Mouse (Mus musculus) hindbrain, postnatal 0 days (tissue): Measurements from ENCODE around the gene Pm20d1. TPM values are rescaled to one million over a fixed set of nuclear protein-coding genes. Genes with fewer than 3 reads are reported as not detected.

Experiments used
- ATAC-seq: fragments of 200-750 bp; cut with Nextera tagmentation; 2 replicates; pipeline ENCODE4 v1.8.0; 2017; ENCODE audit warnings: mild to moderate bottlenecking, moderate TSS enrichment, moderate library complexity
- DNase-seq: peaks from one replicate; pipeline ENCODE4 v3.0.0-alpha.2; 2015; ENCODE audit warnings: low spot score
- H3K27ac ChIP-seq: fragments of 300-500 bp; sonication (generic); 2 replicates; pipeline ENCODE4 v1.5.1; 2014; ENCODE audit warnings: mild to moderate bottlenecking
- H3K27me3 ChIP-seq: fragments of 300-500 bp; sonication (generic); 2 replicates; pipeline ENCODE4 v1.6.1; 2014; ENCODE audit warnings: low read length, mixed read lengths; ENCODE audit not compliant: insufficient read depth
- H3K36me3 ChIP-seq: fragments of 300-500 bp; sonication (generic); 2 replicates; pipeline ENCODE4 v1.6.1; 2014; ENCODE audit warnings: low read length, mixed read lengths; ENCODE audit not compliant: insufficient read depth
- H3K4me1 ChIP-seq: fragments of 300-500 bp; sonication (generic); 2 replicates; pipeline ENCODE4 v1.6.1; 2014; ENCODE audit warnings: antibody characterized with exemption, low read length, mixed read lengths; ENCODE audit not compliant: insufficient read depth
- H3K4me2 ChIP-seq: fragments of 300-500 bp; sonication (generic); 2 replicates; pipeline ENCODE4 v1.6.1; 2014; ENCODE audit warnings: low read depth, mild to moderate bottlenecking, low read length, moderate library complexity, mixed read lengths
- H3K4me3 ChIP-seq: fragments of 300-500 bp; sonication (generic); 2 replicates; pipeline ENCODE4 v1.5.1; 2014; ENCODE audit warnings: low read length
- H3K9ac ChIP-seq: fragments of 300-500 bp; sonication (generic); replicated peaks from 2 replicates; pipeline ENCODE4 v1.6.1; 2014; ENCODE audit warnings: mild to moderate bottlenecking, low read length, moderate library complexity, mixed read lengths
- H3K9me3 ChIP-seq: fragments of 300-500 bp; sonication (generic); 2 replicates; pipeline ENCODE4 v1.6.1; 2016; ENCODE audit warnings: low read length, mixed read lengths
- CTCF ChIP-seq: IDR thresholded peaks from 2 replicates; pipeline ENCODE4 v1.5.1; 2016; ENCODE audit warnings: antibody characterized with exemption, control low read depth, low read depth
- WGBS: fragments of 180-500 bp; shearing (Covaris S2); extraction: QIAGEN DNeasy Blood & Tissue Kit; methylation state at CpG from one replicate; pipeline ENCODE4 v1.1.7; 2014; 5-methylcytosine and 5-hydroxymethylcytosine counted together
- polyA plus RNA-seq: library from polyadenylated mRNA; unstranded; fragments of >200 nt; fragmentation: Nextera tagmentation; extraction: Ambion mirVana; gene quantifications from 2 replicates; pipeline ENCODE4 v1.2.1, GENCODE M21; 2015
- total RNA-seq: library from RNA; depleted of rRNA; stranded (reverse); fragments of >200 nt; gene quantifications from 2 replicates; pipeline ENCODE4 v1.2.3, GENCODE M21; 2014; rRNA removed

The Pm20d1 gene
- total and polyA plus RNA-seq, 2 experiments from 2014 or later = 0.60 to 0.63 TPM

DNA sequence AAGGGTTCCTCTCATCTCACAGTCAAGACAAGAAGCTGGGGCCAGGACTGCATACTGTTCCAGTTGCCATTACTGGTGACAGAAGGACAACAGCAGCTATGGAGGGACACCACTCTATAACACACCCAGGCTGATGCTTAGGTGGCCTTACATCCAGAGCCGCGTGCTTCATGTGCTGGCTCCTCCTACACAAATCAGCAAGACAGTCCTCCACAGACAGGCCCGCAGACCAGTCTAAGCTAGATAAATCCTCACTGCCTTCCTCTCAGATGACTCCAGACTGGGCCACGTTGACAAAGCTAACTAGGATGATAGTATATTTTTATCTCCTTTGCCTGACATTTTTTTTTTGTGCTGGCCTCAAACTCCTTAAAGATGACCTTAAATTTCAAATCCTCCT lies 64.6 kb downstream of the Pm20d1 start:
- Histone ChIP-seq H3K27me3 (no peaks in the 10 kb centered on the region), H3K9me3 (no peaks in the 10 kb centered on the region), H3K4me1 (no peaks in the 10 kb centered on the region), H3K36me3 (no peaks in the 10 kb centered on the region), H3K4me3 (no peak overlapping the region), H3K27ac (no peak overlapping the region), H3K9ac (no peak overlapping the region), H3K4me2 (no peak overlapping the region)
- ATAC-seq (no peak), DNase-seq (no peak)
- no peak for TF ChIP-seq CTCF
- 83% methylated on average over 4 of the region's 4 CpGs for WGBS

- Histone ChIP-seq H3K27me3 (no peaks in the 10 kb centered on the region), H3K4me1 (no peaks in the 10 kb centered on the region), H3K27ac (no peak overlapping the region), H3K9me3 (no peaks in the 10 kb centered on the region), H3K4me3 (no peak overlapping the region), H3K9ac (no peak overlapping the region), H3K4me2 (no peak overlapping the region), H3K36me3 (no peaks in the 10 kb centered on the region)
- no peak for TF ChIP-seq CTCF
- DNase-seq = no peak
- no peak for ATAC-seq
- WGBS = 82% methylated on average over 5 of the region's 5 CpGs
These were observed 68.4 kb downstream of the Pm20d1 start for GRCm38 (mm10) chr1:131865596-131865995.

DNA sequence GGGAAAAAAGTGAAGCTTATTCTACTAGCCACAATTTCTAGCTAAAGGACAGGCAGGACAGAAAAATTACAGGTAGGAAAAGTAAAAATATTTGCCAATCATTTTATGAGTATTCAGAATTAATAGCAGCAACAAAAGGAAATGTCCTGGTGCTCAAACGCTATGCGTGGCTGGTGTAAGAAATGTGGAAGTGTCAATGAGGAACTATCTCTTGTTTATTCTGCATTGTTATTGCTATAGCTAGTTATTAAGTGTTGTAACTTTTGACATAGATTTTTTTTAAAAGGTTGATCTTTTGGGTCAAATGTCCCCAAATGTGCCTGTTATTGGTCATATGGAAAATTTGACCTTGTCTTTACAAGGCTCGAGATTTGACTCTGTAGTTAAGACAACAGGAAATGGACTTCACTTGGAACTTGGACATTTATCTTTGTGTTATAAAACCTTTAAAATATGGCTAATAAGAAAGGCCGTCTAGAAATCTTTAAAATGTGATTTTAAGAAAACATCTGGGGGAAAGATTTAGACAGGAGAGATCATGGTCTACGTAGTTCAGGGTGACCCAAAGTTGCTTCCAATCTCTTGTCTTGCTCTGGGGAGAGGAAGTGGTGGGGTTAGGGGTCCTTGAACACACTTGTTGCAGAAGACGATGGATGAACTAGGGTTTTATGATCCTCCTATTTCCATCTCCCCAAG lies 69.3 kb downstream of the Pm20d1 start:
- DNase-seq = no peak
- 81% methylated on average over 6 of the region's 6 CpGs for WGBS
- no peaks in the 10 kb centered on the region for H3K9me3 ChIP-seq
- no peaks in the 10 kb centered on the region for H3K4me1 ChIP-seq
- no peak overlapping the region for H3K27ac ChIP-seq
- no peak overlapping the region for H3K4me3 ChIP-seq
- no peaks in the 10 kb centered on the region for H3K27me3 ChIP-seq
- no peak for ATAC-seq
- no peak overlapping the region for H3K4me2 ChIP-seq
- no peaks in the 10 kb centered on the region for H3K36me3 ChIP-seq
- no peak for TF ChIP-seq CTCF
- no peak overlapping the region for H3K9ac ChIP-seq

DNA sequence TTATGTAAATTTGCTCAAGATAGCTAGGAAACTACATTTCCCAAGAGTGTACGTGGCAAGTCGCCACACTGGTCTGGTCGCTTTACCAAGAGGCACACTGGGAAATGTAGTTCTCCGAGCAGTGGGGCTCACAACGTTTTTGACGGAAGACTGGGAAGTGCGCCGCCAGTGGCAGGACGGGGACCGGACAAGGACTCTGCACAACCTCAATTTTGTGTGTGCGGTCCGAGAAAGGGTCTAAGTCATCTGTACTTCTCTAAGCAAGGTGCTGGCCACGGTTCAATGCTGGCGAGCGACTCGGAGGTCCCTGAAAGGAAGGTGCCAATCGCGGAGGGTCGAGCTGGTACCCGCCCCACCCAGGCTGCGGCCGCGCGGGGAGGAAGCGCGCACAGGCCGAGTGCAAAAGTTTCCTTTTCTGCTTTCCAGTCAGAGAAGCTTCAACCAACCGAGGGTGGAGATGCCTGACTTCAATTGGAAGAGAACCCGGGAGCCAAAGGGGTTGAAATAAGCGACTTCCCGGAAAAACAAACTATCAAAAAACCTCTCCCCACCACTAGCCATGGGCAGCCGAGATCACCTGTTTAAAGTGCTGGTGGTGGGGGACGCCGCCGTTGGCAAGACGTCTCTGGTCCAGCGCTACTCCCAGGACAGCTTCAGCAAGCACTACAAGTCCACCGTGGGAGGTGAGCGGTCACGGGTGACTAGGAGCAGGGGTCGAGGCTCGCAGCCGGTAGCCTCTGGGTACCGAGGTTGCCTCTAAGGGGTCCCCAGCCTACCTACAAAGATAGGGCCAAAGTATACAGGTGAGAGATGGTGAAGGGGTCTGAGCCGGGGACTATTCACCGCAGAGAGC lies 70.1 kb downstream of the Pm20d1 start, which contains the start of gene Rab29:
Gene Rab29 (plus strand): TSS at position 132 of the 853 bp plus-strand sequence.
- no peak within 1 kb of the TSS for H3K27ac ChIP-seq
- under 1% methylated on average over 46 of the region's 46 CpGs for WGBS
- H3K4me2 ChIP-seq = peak within 1 kb of the TSS; percentile 79

GRCm38 (mm10) chr1:131867946-131868290 lies 70.7 kb downstream of the Pm20d1 start:
- Histone ChIP-seq H3K4me2 (peak overlapping the region; percentile 79), H3K4me3 (peak overlapping the region; percentile 61), H3K9me3 (no peaks in the 10 kb centered on the region), H3K27ac (no peak overlapping the region), H3K36me3 (no peaks in the 10 kb centered on the region), H3K9ac (peak overlapping the region; percentile 39), H3K4me1 (no peaks in the 10 kb centered on the region), H3K27me3 (no peaks in the 10 kb centered on the region)
- TF ChIP-seq CTCF = no peak
- ATAC-seq (no peak), DNase-seq (no peak)
- WGBS = 28% methylated on average over 10 of the region's 10 CpGs

More for the DNA sequence above, 70.1 kb downstream of the Pm20d1 start, which contains the start of gene Rab29:
- H3K4me3 ChIP-seq = peak within 1 kb of the TSS; percentile 61
- TF ChIP-seq CTCF = peak; percentile 91
- H3K4me1 ChIP-seq = no peaks in the 10 kb centered on the region
- no peaks in the 10 kb centered on the region for H3K27me3 ChIP-seq
- peak within 1 kb of the TSS; percentile 39 for H3K9ac ChIP-seq
- no peaks in the 10 kb centered on the region for H3K36me3 ChIP-seq
- no peaks in the 10 kb centered on the region for H3K9me3 ChIP-seq
- DNase-seq (peak; percentile 98), ATAC-seq (peak; percentile 99)

DNA sequence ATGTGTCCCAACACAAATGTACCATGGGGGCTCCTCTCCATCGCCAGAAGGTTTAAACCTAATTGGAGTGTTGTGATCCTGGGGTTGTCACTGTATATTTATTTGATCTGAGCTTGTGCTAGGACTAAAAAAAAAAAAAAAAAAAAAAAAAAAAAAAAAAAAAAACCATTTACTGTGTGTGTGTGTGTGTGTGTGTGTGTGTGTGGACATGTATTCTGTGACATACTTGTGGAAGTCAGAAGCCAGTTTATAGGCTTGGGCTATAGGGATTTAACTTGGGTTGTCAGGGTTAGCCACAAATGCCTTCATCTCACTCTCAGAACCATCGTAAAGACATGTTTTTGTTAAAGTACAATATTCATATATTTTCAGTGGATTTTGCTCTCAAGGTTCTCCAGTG lies 72.4 kb downstream of the Pm20d1 start:
- ATAC-seq = no peak
- Histone ChIP-seq H3K9me3 (no peaks in the 10 kb centered on the region), H3K27me3 (no peaks in the 10 kb centered on the region), H3K36me3 (no peaks in the 10 kb centered on the region), H3K27ac (no peak overlapping the region), H3K4me3 (no peak overlapping the region), H3K4me1 (no peaks in the 10 kb centered on the region), H3K4me2 (no peak overlapping the region), H3K9ac (no peak overlapping the region)
- DNase-seq = no peak
- TF ChIP-seq CTCF = no peak
- WGBS = 90% methylated on average over 2 of the region's 2 CpGs

Other genes with a start within 250 kb of the Pm20d1 start
- gene Avpr1b, start 198.1 kb upstream of the Pm20d1 start, total RNA-seq = not detected in 2 replicates
- gene Avpr1b, start 198.1 kb upstream of the Pm20d1 start, polyA plus RNA-seq = not detected in 2 replicates
- gene Ctse, start 159.1 kb upstream of the Pm20d1 start, total RNA-seq = not detected in 2 replicates
- gene Ctse, start 159.1 kb upstream of the Pm20d1 start, polyA plus RNA-seq = not detected in 2 replicates
- 0.10 and 2.8 TPM in 2 replicates for gene Rab7b, start 108.7 kb upstream of the Pm20d1 start, total RNA-seq
- gene Rab7b, start 108.7 kb upstream of the Pm20d1 start, polyA plus RNA-seq = 1.2 and 1.6 TPM in 2 replicates
- gene Slc26a9, start 53.4 kb upstream of the Pm20d1 start, total RNA-seq = 0.07 and 0.37 TPM in 2 replicates
- 0.09 and 0.10 TPM in 2 replicates for gene Slc26a9, start 53.4 kb upstream of the Pm20d1 start, polyA plus RNA-seq
- gene Slc41a1, start 30.1 kb downstream of the Pm20d1 start, total RNA-seq = 41.4 and 48.0 TPM in 2 replicates
- gene Slc41a1, start 30.1 kb downstream of the Pm20d1 start, polyA plus RNA-seq = 20.9 and 23.6 TPM in 2 replicates
- 6.4 and 15.1 TPM in 2 replicates for gene Rab29, start 69.8 kb downstream of the Pm20d1 start, total RNA-seq
- gene Rab29, start 69.8 kb downstream of the Pm20d1 start, polyA plus RNA-seq = 8.9 and 10.9 TPM in 2 replicates
- 88.9 and 105 TPM in 2 replicates for gene Nucks1, start 113.2 kb downstream of the Pm20d1 start, total RNA-seq
- 54.1 and 58.0 TPM in 2 replicates for gene Nucks1, start 113.2 kb downstream of the Pm20d1 start, polyA plus RNA-seq
- gene Slc45a3, start 165.6 kb downstream of the Pm20d1 start, total RNA-seq = 1.3 and 2.0 TPM in 2 replicates
- gene Slc45a3, start 165.6 kb downstream of the Pm20d1 start, polyA plus RNA-seq = 0.28 and 0.37 TPM in 2 replicates
- 18.8 and 22.4 TPM in 2 replicates for gene Elk4, start 210.2 kb downstream of the Pm20d1 start, total RNA-seq
- gene Elk4, start 210.2 kb downstream of the Pm20d1 start, polyA plus RNA-seq = 8.0 and 8.2 TPM in 2 replicates